Mouse (Mus musculus): ENCODE data around the gene Tfpt. TPM values are rescaled to one million over a fixed set of nuclear protein-coding genes. Genes with fewer than 3 reads are reported as not detected.
"Not testable (repeated sequence)": the region's sequence is repeated elsewhere in the genome, so short reads cannot be mapped to it uniquely, and the experiment has no call there.

Gene Tfpt
- polyA plus RNA-seq, 1 experiment from 2014 or later, result 19.1 TPM

DNA sequence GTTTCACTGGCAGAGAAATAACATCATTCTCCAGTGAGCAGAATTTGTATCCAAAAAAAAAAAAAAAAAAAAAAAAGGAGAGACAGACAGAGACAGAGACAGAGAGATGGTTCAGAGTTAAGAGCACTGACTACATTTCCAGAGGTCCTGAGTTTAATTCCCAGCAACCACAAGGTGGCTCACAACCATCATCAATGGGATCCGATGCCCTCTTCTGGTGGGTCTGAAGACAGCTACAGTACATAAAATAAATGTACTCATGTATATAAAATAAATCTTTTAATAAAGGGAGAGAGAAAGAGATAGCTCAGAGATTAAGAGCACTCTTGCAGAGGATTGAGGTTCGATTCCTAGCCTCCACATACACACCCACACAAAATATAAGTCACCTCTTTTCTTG lies 51.5 kb downstream of the Tfpt start:
- H3K27ac ChIP-seq (ENCODE audit: low read depth), result no peak overlapping the region
- DNase-seq (ENCODE audit: low spot score) (no peak), ATAC-seq (replicated peaks; ENCODE audit: low FRiP score, low TSS enrichment, low read depth) (no peak)
- H3K9ac ChIP-seq (ENCODE audit: low read length), result no peak overlapping the region
- no peak overlapping the region for H3K4me3 ChIP-seq (ENCODE audit: low read depth, low read length)
- no peaks in the 10 kb centered on the region for H3K4me1 ChIP-seq (replicated peaks; ENCODE audit: control insufficient read depth, insufficient read depth, low read length)
- no peaks in the 10 kb centered on the region for H3K27me3 ChIP-seq (replicated peaks; ENCODE audit: control insufficient read depth, insufficient read depth, low read length)
- no peak overlapping the region for H3K4me2 ChIP-seq (ENCODE audit: low read length)
- 82% methylated on average over 2 of the region's 2 CpGs for WGBS
- no peaks in the 10 kb centered on the region for H3K9me3 ChIP-seq (ENCODE audit: control insufficient read depth, low read length)
- no peaks in the 10 kb centered on the region for H3K36me3 ChIP-seq (ENCODE audit: control insufficient read depth, insufficient read depth, low read length)

GRCm38 (mm10) chr7:3576354-3577124 lies 53.2 kb downstream of the Tfpt start:
- Histone ChIP-seq H3K4me1 (replicated peaks; ENCODE audit: control insufficient read depth, insufficient read depth, low read length) (no peaks in the 10 kb centered on the region), H3K9me3 (ENCODE audit: control insufficient read depth, low read length) (no peaks in the 10 kb centered on the region), H3K4me3 (ENCODE audit: low read depth, low read length) (no peak overlapping the region), H3K9ac (ENCODE audit: low read length) (no peak overlapping the region), H3K27me3 (replicated peaks; ENCODE audit: control insufficient read depth, insufficient read depth, low read length) (no peaks in the 10 kb centered on the region), H3K4me2 (ENCODE audit: low read length) (no peak overlapping the region), H3K36me3 (ENCODE audit: control insufficient read depth, insufficient read depth, low read length) (no peaks in the 10 kb centered on the region), H3K27ac (ENCODE audit: low read depth) (no peak overlapping the region)
- no peak for DNase-seq (ENCODE audit: low spot score)
- no peak for ATAC-seq (replicated peaks; ENCODE audit: low FRiP score, low TSS enrichment, low read depth)
- 66% methylated on average over 5 of the region's 5 CpGs for WGBS

DNA sequence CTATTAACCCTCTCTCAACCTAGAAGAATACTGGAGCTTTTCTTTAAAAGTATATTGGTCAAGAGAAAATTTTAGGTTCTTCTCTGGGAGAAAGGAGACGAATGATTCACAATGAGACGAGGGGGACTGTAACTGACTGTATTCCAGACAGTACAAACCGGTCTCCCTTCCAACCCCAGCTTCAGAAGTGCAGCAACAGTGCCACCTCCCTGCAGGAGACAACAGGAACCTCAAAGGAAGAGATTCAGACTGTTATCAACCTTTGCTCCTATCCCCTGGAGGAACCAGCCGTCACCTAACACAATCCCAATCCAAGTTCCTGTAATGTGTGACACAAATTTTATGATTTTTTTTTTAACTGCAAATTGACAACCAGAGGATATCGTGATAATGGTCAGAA lies 55.5 kb downstream of the Tfpt start:
- Histone ChIP-seq H3K4me1 (replicated peaks; ENCODE audit: control insufficient read depth, insufficient read depth, low read length) (no peaks in the 10 kb centered on the region), H3K27me3 (replicated peaks; ENCODE audit: control insufficient read depth, insufficient read depth, low read length) (no peaks in the 10 kb centered on the region), H3K36me3 (ENCODE audit: control insufficient read depth, insufficient read depth, low read length) (no peaks in the 10 kb centered on the region), H3K4me2 (ENCODE audit: low read length) (no peak overlapping the region), H3K9me3 (ENCODE audit: control insufficient read depth, low read length) (no peaks in the 10 kb centered on the region), H3K4me3 (ENCODE audit: low read depth, low read length) (no peak overlapping the region), H3K9ac (ENCODE audit: low read length) (no peak overlapping the region), H3K27ac (ENCODE audit: low read depth) (no peak overlapping the region)
- WGBS, result 52% methylated on average over 5 of the region's 5 CpGs
- ATAC-seq (replicated peaks; ENCODE audit: low FRiP score, low TSS enrichment, low read depth) (no peak), DNase-seq (ENCODE audit: low spot score) (no peak)

DNA sequence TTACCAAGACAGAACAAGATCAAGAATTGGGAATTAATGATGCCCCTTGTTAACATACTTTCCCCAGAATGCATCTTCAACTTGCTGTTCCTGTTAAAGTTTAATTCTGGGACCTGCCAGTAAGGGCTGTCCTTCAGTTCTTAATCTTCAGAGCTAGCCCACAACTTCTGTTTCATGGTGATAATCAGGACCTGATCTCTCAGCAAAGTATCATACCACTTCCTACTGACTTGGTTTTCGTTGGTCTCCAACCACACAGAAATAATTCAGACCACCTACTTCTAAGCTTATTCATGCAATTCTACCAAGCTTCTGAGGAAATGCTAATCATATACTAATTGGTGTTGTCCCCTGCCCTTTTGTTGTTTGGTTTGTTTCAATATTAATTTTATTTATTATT lies 57.9 kb downstream of the Tfpt start:
- Histone ChIP-seq H3K9ac (ENCODE audit: low read length) (no peak overlapping the region), H3K9me3 (ENCODE audit: control insufficient read depth, low read length) (no peaks in the 10 kb centered on the region), H3K27me3 (replicated peaks; ENCODE audit: control insufficient read depth, insufficient read depth, low read length) (no peaks in the 10 kb centered on the region), H3K4me1 (replicated peaks; ENCODE audit: control insufficient read depth, insufficient read depth, low read length) (no peaks in the 10 kb centered on the region), H3K4me3 (ENCODE audit: low read depth, low read length) (no peak overlapping the region), H3K27ac (ENCODE audit: low read depth) (no peak overlapping the region), H3K36me3 (ENCODE audit: control insufficient read depth, insufficient read depth, low read length) (no peaks in the 10 kb centered on the region), H3K4me2 (ENCODE audit: low read length) (no peak overlapping the region)
- 92% methylated on average over 1 of the region's 1 CpGs for WGBS
- ATAC-seq (replicated peaks; ENCODE audit: low FRiP score, low TSS enrichment, low read depth), result no peak
- no peak for DNase-seq (ENCODE audit: low spot score)

DNA sequence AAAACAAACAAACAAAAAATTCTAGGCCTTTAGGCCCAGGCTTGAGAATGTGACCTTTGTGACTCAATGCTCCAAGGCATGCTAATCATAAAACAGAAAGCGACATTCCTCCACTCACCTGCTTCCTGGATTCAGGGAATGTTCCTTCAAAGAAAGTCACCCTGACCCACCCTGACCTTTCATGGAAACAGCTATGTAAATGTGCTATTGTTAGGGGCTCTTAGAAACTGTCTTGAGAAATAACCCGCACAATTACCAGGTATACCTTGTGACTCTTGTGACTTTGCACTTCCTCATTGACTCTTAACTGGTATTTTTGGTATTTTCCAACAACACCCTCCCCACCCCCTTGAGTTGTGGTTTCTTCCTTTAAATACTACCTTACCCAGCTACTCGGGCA lies 59.1 kb downstream of the Tfpt start:
- WGBS, result 84% methylated on average over 3 of the region's 3 CpGs
- H3K9me3 ChIP-seq (ENCODE audit: control insufficient read depth, low read length); H3K27me3 ChIP-seq (replicated peaks; ENCODE audit: control insufficient read depth, insufficient read depth, low read length); H3K4me1 ChIP-seq (replicated peaks; ENCODE audit: control insufficient read depth, insufficient read depth, low read length); H3K4me2 ChIP-seq (ENCODE audit: low read length); H3K27ac ChIP-seq (ENCODE audit: low read depth); H3K4me3 ChIP-seq (ENCODE audit: low read depth, low read length); DNase-seq (ENCODE audit: low spot score); ATAC-seq (replicated peaks; ENCODE audit: low FRiP score, low TSS enrichment, low read depth); H3K36me3 ChIP-seq (ENCODE audit: control insufficient read depth, insufficient read depth, low read length); H3K9ac ChIP-seq (ENCODE audit: low read length): not testable (repeated sequence)

Small RNAs within 50 kb of the gene (microRNA-seq; reads per million reads assigned to microRNA genes)
- gene Gm25100 (not detected), gene Mir3572 (2.8 reads per million, percentile 28 among the genes with 10 or more reads in this experiment)

Other genes starting within 250 kb of the Tfpt start
- 2.5 and 3.1 TPM in 2 replicates for gene Cacng8, start 239.2 kb downstream of the Tfpt start, polyA plus RNA-seq (2014; fragmentation: Nextera tagmentation; extraction: Ambion mirVana)
- gene Cacng6, start 205.7 kb downstream of the Tfpt start, polyA plus RNA-seq (2014; fragmentation: Nextera tagmentation; extraction: Ambion mirVana), result 0.13 TPM in 1 of 2 replicates, not detected in the other
- 0.16 TPM in 1 of 2 replicates, not detected in the other for gene Tarm1, start 127.3 kb downstream of the Tfpt start, polyA plus RNA-seq (2014; fragmentation: Nextera tagmentation; extraction: Ambion mirVana)
- 0.09 and 0.16 TPM in 2 replicates for gene Oscar, start 13.8 kb downstream of the Tfpt start, polyA plus RNA-seq (2014; fragmentation: Nextera tagmentation; extraction: Ambion mirVana)
- gene Ndufa3, start 12.6 kb downstream of the Tfpt start, polyA plus RNA-seq (2014; fragmentation: Nextera tagmentation; extraction: Ambion mirVana), result 577 and 640 TPM in 2 replicates
- gene Prpf31, start 56 bp upstream of the Tfpt start, polyA plus RNA-seq (2014; fragmentation: Nextera tagmentation; extraction: Ambion mirVana), result 94.8 and 109 TPM in 2 replicates
- gene Cnot3, start 15.3 kb upstream of the Tfpt start, polyA plus RNA-seq (2014; fragmentation: Nextera tagmentation; extraction: Ambion mirVana), result 65.7 and 71.7 TPM in 2 replicates
- 13.1 and 13.4 TPM in 2 replicates for gene Leng1, start 35.9 kb upstream of the Tfpt start, polyA plus RNA-seq (2014; fragmentation: Nextera tagmentation; extraction: Ambion mirVana)
- 60.5 and 64.1 TPM in 2 replicates for gene Tmc4, start 47.6 kb upstream of the Tfpt start, polyA plus RNA-seq (2014; fragmentation: Nextera tagmentation; extraction: Ambion mirVana)
- gene Tsen34, start 62.9 kb upstream of the Tfpt start, polyA plus RNA-seq (2014; fragmentation: Nextera tagmentation; extraction: Ambion mirVana), result 244 and 253 TPM in 2 replicates
- 38.7 and 43.8 TPM in 2 replicates for gene Mboat7, start 63.6 kb upstream of the Tfpt start, polyA plus RNA-seq (2014; fragmentation: Nextera tagmentation; extraction: Ambion mirVana)
- 1,715 and 1,748 TPM in 2 replicates for gene Rps9, start 74.1 kb upstream of the Tfpt start, polyA plus RNA-seq (2014; fragmentation: Nextera tagmentation; extraction: Ambion mirVana)
- gene Pirb, start 90.5 kb upstream of the Tfpt start, polyA plus RNA-seq (2014; fragmentation: Nextera tagmentation; extraction: Ambion mirVana), result 0.77 and 0.81 TPM in 2 replicates
- not detected in 2 replicates for gene Gm15448, start 195.8 kb upstream of the Tfpt start, polyA plus RNA-seq (2014; fragmentation: Nextera tagmentation; extraction: Ambion mirVana)
- gene Pira2, start 215.1 kb upstream of the Tfpt start, polyA plus RNA-seq (2014; fragmentation: Nextera tagmentation; extraction: Ambion mirVana), result 0.07 and 0.19 TPM in 2 replicates

Measured in intestine, embryonic 14.5 days (tissue).